Mouse (Mus musculus): Measurements from ENCODE around the gene Rtkn.

The Rtkn gene

DNA sequence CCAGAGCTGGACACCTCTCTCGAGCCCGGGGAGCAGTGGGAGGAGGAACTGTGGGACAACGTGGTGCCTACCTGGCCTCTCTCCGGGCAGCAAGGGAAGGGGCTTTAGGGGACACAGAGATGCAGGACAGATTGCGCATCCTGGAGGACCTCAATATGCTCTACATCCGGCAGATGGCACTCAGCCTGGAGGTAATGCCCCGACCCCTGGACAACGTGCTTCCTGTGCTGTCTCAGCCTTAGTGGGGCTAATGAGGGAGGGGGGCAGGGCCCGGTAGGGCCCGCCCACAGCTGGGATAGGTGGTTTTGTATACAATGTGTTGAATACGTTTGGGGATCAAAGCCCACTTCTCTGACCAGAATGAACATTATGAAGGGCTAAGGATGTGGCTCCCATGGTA, 2.8 kb downstream of the Rtkn start:
- no peak for DNase-seq (ENCODE audit: low read depth)

DNA sequence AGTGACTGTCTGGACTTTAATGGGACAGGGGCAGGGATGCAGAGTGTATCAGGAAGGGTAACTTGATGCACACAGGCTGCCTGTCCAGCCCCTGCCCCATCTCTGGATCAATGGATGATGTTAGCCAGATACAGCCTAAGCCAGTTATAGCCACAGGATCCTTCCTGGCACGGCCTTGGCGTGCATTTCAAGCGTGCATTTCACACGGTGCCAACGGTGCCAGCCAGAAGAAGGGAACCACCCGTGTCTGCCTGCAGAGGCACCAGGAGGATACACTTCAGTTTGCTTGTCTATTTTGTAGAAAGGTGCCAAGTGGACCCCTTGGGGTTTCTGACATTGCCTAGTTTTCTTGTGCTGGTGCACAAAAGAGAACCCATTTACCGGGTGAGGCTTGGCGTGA, 4.8 kb downstream of the Rtkn start:
- DNase-seq (ENCODE audit: low read depth), result no peak

DNA sequence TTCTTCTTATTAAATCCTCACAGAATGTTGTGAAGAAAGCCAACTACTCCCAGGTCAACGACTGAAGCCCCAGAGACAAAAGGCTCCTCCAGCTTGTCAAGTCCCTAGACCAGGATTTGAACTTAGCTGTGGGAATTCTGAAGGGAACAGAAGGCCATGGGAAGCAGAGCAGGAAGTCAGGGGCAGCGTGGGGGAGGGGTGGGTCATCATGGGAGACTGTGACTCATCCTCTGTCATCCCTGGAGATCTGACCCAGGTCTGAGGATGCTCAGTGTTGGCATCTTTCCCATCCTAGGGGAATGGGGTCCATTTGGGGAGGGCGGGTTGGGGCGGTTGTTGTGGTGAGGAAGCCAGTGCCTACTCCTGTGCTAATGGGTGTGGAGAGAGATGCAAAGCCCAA, 6.4 kb downstream of the Rtkn start:
- DNase-seq (ENCODE audit: low read depth), result no peak

DNA sequence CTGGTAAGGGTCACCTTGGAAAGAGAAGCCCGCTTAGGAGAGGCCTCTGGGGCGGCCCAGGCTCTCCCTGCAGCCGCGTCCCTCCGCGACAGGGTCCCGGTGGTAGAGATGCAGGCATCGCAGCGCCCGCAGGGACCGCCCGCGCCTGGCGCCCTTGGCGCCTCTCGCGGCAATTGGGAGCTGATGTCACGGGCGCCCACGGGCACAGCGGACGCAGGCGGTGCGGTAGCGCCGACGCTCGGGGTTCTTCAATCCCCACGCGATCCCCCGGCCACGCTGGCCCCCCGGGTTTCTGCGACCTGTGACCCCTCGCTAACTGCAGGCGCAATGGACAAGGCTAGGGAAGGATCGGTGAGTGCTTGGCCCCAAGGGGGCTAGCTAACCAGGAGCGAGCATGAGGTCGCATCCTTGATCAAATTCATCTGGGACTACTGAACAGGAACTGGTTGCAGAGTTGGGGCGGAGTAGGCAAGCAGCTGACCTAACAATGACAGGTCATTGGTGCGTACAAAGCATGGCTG, 7.0 kb downstream of the Rtkn start:
- no peak for DNase-seq (ENCODE audit: low read depth)

DNA sequence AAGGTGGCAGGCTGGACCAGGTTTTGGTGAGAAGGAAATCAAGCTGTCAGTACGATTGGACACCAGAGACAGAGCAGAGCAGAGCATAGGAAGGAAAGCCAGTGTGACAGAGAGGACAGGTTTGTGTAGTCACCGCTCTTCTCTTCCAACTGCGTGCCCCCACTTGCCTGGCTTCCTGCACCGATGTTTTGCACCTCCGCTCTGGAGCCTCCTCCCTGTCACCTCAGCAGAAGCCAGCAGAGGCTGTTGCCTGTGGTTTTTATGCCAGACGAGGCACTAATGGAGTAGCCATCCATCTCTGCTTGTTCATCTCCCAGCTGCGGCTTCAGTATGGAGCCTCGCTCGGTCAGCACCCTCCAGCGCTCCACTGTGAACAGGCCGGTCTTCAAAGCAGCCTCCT, 7.6 kb downstream of the Rtkn start:
- DNase-seq (ENCODE audit: low read depth), result no peak

DNA sequence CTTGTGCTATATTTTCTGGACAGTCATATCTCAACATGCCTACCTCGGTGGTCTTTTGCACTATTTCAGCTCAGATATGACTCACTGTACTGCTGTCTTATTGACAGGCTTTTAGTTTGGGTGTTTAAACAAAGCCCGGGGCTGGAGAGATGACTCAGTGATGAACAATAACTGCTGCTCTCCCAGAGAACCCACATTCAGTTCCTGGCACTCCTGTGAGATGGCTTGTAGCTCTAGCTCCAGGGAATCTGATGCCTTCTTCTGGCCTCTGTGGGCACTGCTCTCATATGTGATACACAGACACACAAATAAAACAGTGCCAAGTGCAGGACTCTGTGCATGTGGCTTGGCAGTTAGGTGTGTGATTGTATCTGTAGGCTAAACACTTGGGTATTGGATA, 9.9 kb downstream of the Rtkn start:
- no peak for DNase-seq (ENCODE audit: low read depth)

DNA sequence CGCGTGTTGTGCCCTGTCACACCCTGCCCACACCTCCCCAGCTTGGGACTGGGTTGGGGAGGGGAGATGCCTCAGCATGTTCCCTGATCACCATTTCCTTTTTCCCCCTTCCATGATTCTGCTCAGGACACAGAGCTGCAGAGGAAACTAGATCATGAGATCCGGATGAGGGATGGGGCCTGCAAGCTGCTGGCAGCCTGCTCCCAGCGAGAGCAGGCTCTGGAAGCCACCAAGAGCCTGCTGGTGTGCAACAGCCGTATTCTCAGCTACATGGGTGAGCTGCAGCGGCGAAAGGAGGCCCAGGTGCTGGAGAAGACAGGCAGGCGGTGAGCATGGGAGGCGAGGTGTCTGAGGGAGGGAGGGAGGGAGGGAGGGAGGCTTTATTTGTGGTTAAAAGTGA, 10.5 kb downstream of the Rtkn start:
- DNase-seq (ENCODE audit: low read depth), result no peak

DNA sequence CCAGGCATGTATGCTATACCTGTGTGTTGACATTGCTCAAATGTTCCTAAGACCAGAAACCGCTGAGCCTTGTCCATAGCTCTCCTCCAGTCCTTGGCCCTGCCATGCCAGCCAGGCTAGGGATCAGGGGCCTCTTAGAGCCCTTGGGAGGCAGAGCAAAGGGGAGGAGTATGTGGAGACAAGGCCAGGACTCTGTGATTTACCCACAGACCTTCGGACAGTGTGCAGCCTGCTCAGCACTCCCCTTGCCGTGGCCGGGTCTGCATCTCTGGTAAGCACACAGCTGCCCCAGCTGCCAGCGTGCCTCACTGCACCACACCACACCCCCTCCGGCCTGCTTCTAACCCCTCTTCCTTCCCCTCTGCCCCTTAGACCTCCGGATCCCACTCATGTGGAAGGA, 12.0 kb downstream of the Rtkn start:
- no peak for DNase-seq (ENCODE audit: low read depth)

DNA sequence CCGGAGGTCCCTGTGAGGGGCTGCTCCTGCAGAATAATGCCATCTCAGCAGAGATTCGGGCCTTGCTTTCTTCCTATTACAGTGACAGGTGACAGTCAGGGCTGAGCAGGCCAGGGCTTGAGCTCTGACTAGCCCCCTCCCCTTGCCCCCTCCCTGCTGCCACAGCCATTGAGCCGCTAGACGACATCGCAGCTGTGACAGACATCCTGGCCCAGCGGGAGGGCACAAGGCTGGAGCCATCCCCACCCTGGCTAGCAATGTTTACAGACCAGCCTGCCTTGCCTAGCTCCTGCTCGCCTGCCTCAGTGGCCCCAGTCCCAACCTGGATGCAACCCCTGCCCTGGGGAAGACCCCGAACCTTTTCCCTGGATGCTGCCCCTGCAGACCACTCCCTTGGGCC, 16.5 kb downstream of the Rtkn start:
- no peak for DNase-seq (ENCODE audit: low read depth)

DNA sequence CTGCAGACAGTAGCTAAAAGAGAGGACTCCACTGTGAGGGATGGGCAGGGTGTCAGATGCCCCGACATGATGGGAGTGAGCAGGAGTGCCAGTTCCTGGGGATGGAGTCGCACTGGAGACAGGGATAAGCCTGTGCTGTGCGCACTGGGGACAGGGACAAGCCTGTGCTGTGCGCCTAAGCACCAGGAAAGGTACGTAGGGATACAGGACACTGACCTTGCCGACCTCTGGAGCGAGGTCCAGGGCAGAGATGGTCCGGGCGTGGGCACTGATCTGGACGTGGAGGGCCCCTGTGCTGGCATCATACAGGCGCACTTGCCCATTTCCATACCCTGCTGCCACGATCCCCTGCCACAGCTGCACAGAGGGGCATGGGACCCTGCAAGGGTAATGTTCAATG, 17.8 kb downstream of the Rtkn start:
- DNase-seq (ENCODE audit: low read depth), result no peak

DNA sequence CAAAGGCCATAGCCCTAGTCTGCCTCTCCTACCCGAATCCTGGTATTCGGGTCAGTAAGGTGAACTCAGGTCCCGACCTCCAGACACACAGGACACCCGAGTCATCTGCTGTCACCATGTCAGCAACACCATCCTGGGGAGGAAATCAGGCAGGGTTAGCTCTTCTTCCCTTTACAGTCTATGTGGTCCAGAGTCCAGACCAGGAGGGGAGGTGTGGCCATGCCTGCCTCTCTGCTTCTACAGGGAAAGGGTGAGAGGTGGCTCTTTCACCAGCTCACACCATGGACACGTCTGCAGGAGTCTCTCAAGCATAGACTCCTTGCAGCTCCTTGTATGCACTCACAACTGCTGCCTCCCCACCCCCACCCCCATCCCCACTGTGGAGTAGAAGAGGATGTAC, 18.2 kb downstream of the Rtkn start:
- no peak for DNase-seq (ENCODE audit: low read depth)

DNA sequence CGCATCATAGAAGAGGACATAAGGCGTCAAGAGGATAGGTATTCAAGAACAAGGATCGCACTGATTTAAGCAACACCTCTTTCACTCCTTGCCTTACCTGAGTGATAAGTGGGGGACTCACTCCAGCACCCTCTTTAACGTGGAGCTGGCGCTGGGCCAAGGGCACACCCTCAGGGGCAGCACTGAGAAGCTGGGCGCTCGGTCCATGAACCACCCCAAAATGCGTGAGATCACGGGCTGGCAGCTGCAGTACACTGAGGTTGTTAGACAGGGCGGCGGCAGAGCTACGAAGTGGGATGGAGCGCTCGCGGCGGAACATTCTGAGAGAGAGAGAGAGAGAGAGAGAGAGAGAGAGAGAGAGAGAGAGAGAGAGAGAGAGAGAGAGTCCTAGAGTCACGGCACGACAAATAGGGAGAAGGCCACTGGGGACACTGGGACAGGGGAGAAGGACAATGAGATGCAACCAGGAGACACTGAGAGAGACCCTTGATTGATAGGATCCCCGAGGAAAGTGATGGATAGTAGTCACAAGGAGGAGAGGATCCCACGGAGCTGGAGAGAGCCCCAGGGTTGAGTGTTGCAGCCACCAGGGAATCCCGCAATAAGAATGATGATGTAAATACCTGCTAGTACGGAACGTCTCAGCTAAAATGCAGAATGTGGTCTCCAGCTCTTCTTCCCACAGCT, 20.4 kb downstream of the Rtkn start:
- DNase-seq (ENCODE audit: low read depth), result peak; percentile 27

DNA sequence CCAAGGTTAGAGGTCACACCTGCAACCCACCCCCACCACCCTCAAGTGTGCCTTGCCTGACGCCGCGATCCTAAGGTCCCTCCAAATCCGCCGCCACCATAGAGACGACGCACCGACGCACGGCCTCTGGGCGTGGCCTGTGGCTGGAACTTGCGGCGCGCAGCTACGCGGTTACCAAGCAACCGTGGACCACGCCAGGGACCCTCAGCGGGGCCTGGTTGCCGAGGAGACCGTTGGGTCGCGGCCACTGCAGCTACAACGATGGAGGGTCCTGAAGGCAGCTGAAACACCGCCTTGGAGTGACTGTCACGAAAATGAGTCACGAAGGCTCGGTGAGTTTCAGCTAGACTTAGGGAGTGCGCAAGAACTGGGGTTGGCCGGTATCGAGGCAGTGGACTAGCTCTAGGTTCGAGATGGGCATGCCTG, 21.0 kb downstream of the Rtkn start, which contains the start of the genes Wdr54 and 1700003E16Rik:
Gene Wdr54, minus strand, starts transcription at position 139 of the 426 bp plus-strand sequence.
Gene 1700003E16Rik, plus strand, starts transcription at position 146 of the 426 bp plus-strand sequence.
- DNase-seq (ENCODE audit: low read depth), result peak; percentile 61

DNA sequence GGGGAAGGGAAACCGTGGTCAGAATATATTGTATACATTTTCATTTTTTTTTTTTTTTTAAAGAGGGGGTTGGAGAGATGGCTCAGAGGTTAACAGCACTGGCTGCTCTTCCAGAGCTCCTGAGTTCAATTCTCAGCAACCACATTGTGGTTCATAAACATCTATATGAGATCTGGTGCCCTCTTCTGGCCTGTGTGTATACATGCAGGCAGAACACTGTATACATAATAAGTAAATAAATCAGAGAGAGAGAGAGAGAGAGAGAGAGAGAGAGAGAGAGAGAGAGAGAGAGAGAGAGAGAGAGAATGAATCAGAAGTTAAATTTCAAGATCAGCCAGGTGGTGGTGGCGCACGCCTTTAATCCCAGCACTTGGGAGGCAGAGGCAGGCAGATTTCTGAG, 24.2 kb downstream of the Rtkn start:
- peak; percentile 81 for DNase-seq (ENCODE audit: low read depth)

DNA sequence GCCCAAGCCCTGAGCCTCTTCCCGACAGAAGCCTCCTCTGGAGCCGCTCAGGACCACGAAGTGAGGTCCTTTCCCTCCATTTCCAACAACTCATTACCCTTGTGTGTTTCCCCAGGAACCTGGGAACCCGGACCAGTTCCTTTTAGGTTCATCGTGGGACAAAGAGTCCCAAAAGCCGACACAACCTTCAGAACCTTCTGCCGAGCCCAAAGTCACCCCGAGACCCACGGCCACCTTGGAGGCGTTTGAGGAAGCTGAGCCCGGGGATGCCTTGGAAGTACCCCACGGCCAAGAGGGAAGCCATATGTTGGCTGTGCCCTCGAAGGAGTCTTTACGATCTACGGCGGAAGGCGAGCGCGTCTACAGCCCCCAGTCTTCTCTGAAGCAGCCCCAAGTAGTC, 26.2 kb downstream of the Rtkn start:
- peak; percentile 34 for DNase-seq (ENCODE audit: low read depth)

DNA sequence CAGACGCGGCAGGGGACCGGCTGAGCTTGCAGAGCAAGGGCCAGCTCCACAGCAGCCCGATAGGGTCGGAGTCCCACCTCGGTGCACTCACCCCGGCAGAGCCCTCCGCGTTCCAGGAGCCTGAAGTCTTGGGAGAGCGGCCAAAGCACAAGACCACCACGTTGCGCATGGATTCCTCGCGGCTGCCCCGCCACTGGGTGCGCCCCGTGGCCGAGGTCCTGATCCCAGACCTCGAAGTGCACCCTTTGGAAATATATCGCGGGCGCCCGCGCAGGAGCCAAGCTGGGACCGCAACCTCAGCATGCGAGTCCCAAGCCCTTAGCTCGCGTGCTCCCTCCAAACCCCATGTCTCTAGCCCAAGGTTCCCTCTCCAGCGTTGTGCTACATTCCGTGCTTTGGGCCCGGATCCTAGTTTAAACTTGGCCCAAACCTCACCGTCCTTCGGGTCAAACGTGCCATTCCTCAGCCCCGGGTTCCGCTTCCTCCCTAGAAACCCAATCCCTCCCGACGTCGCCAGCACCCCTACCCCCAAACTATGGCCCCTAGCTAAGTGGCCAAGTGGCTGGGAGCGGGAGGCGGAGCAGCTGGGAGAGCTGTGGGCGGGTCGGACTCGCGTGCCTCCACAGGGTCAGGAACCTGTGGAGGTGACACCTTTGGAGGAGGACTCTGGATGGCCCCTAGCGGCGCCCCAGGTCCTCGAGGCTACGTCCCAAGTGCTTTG, 26.8 kb downstream of the Rtkn start:
- peak; percentile 38 for DNase-seq (ENCODE audit: low read depth)

DNA sequence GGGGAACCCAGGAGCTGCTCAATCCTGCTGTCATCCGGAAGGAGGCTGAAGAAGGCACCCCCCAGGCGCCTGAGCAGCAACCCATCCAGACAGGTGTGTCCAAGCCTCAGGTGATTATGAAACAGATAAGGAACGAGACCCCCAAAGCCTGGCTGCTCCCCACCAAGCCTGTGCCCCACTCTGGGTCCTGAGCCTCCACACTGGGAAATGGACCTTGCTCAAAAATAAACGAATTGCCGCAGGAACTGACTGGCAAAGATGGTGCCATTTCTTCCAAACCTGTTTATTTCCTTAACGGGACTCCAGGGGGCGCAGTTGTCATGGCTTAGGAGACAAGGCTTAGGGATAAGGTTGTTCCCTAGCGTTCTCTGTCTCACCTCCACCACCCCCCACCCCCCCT, 27.4 kb downstream of the Rtkn start:
- DNase-seq (ENCODE audit: low read depth), result peak; percentile 81

DNA sequence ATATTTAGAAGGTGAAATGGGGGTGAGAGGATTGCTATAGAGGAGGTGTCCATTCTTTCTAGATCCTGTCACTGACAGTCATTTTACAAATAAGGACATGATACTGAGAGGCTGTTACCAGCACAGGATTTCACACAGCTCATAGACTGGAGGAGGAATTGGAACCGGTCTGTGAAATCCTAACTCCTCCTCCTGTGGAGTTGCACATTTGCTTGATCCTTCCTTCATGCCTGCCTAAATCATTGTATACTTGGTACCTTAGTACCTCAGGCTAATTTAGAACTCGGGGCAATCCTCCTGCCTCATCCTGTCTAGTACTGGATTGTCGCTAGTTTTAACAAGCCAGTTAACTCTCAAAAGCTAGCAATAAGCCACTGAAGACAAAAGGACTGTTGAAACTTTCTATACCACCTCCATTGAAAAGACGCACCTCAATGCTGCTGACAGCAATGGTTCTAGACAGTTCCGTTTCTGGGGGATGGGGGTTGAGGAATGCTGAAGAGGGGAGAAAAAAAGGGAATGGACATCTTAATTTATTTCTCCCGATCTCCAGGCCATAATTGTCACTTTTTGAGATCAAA, 29.9 kb downstream of the Rtkn start:
- DNase-seq (ENCODE audit: low read depth), result no peak

DNA sequence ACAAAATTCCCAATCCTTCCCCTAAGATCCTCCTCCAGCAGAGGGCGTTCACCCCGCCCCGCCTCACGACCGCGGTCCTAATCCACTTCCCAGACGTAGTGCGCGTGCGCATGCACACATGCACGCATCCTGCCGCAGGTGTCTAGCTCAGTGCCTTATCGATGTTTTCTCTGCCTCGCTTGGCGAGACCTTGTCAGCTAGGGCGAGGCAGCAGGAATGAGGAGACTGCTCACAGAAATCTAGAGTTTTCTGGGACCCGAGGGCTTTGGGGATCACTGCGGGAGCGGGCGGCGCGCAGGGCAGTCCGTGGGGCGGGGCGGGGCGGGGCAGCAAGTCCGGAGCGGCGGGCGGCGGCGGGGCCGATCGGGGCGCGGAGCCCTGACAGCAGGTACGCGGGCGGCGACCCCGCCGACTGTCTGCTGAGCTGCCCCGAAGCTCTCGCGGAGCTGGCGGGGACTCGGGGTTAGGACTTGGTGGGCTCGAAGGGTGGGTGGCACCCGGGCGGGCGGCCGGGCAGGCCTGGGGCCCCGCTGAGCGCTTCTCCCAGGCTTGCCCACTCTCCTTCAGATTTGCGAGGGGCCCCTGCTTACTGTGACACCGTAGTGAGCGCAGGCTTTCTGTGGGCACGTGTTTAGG, 30.5 kb downstream of the Rtkn start, which contains the start of gene Dctn1:
Gene Dctn1, plus strand, starts transcription at position 314 of the 636 bp plus-strand sequence.
- DNase-seq (ENCODE audit: low read depth), result peak; percentile 98

DNA sequence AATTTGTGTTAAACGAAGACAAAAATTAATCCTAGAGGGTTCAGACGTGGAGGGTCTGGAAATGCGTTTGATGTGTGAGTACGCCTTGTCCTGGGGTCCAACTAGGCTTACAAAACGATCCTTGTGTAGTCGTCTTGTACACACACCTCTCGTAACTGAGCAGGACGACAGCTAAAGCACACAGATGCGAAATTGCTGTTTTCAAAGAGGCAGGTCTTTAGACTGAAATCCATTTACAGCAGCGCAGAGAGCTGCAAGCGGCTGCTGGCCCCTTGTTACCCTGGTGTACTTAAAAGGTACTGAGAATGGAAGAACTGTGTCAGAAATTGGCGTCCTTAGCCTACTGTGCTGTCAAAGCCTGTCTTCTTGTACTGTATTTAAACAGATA, 31.0 kb downstream of the Rtkn start:
- DNase-seq (ENCODE audit: low read depth), result peak; percentile 70

DNA sequence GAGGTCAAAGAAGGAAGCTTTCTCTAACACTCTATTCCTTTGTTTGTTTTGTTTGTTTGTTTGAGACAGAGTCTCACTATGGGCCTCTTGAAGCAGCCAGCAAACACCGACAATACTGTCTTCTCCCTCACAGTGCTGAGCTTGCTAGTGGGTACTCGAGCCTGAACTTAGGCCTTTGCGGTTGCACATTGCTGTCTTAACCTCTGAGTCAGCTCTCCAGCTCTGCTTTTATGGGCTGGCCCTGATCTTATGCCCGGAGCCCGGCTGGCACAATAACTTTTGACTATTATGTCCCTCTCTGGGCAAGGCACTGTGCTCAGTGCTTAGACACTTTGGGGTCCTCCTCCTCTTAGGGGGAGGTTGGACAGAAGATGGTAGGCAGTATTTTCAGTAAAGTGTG, 34.6 kb downstream of the Rtkn start:
- DNase-seq (ENCODE audit: low read depth), result no peak

DNA sequence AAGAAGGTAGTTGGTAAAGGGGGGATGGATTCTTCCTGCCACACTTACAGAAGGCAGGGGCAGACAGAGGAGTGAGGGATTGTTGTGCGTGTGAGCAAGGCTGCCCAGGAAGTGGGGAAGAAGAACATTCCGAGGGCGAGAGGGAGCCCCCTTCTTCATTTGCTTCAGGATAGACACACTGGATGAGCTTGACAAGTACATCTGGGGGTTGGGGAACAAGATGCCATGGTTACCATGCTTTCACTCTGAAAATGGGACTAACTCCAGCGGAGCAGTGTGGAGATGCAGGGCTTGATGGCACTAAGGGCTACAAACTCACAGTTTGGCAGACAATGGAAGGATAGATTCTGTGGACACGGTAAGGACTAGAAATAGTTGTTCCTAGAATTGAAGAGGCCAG, 35.8 kb downstream of the Rtkn start:
- DNase-seq (ENCODE audit: low read depth), result no peak
